Mouse (Mus musculus): ENCODE data around the gene Otud7b.

DNA sequence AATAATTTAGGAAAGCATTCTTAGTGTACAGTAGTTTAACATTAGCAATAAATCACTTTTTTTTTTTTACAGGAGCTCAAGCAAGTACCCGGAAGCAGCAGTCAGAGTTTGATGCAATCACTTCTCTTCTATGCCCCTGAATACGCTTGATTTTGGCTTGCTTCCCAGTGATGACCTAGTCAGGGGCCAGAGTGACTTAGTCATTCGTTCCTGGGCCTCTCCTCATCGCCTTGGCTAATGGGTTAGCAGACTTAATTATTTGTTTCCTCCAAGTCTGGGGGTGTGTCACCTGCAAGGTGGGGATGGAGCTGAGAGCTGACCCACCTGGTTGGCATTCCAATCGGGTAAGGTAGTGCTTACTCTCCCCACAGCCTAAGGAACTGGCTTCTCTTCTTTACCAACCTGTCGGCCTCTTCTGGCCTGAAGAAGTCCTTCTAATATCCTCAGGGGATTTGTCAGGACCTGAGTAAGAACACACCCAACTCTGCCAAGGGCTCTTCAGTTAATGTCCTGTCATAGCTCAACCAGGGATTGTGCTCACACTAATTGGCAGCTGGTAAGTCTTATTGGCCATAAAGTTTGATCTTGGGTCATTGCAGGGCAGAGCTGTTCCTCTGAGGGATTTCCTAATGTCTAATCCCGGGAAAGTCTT, 5.6 kb upstream of the Otud7b start:
- TF ChIP-seq EP300 (optimal IDR thresholded peaks at IDR 0.05) (peak; percentile 52), CTCF (IDR thresholded peaks at IDR 0.05; ENCODE audit: low read depth) (no peak)
